Mouse (Mus musculus) thymus, adult 2 months (tissue): ENCODE data around the gene Skp1a.

Experiments
- CTCF ChIP-seq: fragments of 200-500 bp; IDR thresholded peaks from 2 replicates; pipeline ENCODE4 v1.5.1; 2012; ENCODE audit warnings: mild to moderate bottlenecking, control low read depth, low read length, moderate library complexity, borderline replicate concordance; ENCODE audit not compliant: control insufficient read depth, poor library complexity, insufficient read depth; ENCODE audit errors: extremely low read depth
- POLR2A ChIP-seq: fragments of 200-500 bp; IDR thresholded peaks from 2 replicates; pipeline ENCODE4 v1.6.1; 2012; ENCODE audit warnings: mild to moderate bottlenecking, low read length, control low read depth, moderate library complexity; ENCODE audit not compliant: control insufficient read depth, poor library complexity, insufficient read depth; ENCODE audit errors: extremely low read depth

GRCm38 (mm10) chr11:52278164-52278563 is 46.4 kb downstream of the Skp1a start:
- no peak for TF ChIP-seq POLR2A
- TF ChIP-seq CTCF, result no peak
